Mouse (Mus musculus) C2C12 (cell line): ENCODE measurements around the gene Phldb1.

Experiments used
- CTCF ChIP-seq: IDR thresholded peaks from one replicate; pipeline ENCODE4 v1.5.1; 2011; ENCODE audit not compliant: control insufficient read depth, insufficient read depth, insufficient read length
- FOSL1 ChIP-seq: IDR thresholded peaks from one replicate; pipeline ENCODE4 v1.8.0; 2011; ENCODE audit warnings: mild to moderate bottlenecking, low read length; ENCODE audit not compliant: poor library complexity, insufficient read depth, severe bottlenecking
- MAX ChIP-seq: IDR thresholded peaks from one replicate; pipeline ENCODE4 v1.6.1; 2011; ENCODE audit warnings: mild to moderate bottlenecking, control low read depth
- MYOD1 ChIP-seq: IDR thresholded peaks from one replicate; pipeline ENCODE4 v1.6.1; 2011; ENCODE audit warnings: low read depth; ENCODE audit not compliant: control insufficient read depth, insufficient read length
- USF1 ChIP-seq: IDR thresholded peaks from one replicate; pipeline ENCODE4 v1.6.1; 2011; ENCODE audit warnings: low read depth, mild to moderate bottlenecking, control low read depth, moderate library complexity

GRCm38 (mm10) chr9:44653896-44654295 is 81.1 kb downstream of the Phldb1 start:
- TF ChIP-seq CTCF (no peak), MYOD1 (no peak), FOSL1 (no peak), USF1 (no peak), MAX (no peak)
